ENCODE assay signal across 10 mouse cellular contexts in genomic region chr9:96980037-96980997, GRCm38 (mm10). TPM values are rescaled to one million over a fixed set of nuclear protein-coding genes. Genes with fewer than 3 reads are reported as not detected.
DNase-seq lines count a peak whose midpoint lies in the region; ATAC-seq and TF ChIP-seq lines count a peak whose summit lies in the region.
"Had no signal": no experiment of that assay in that cellular context is flagged by ENCODE, and none has a peak within 500 bp of the region (broad histone marks: within the 10 kb centered on the region; RNA-seq: fewer than 3 reads in every experiment).

No protein-coding gene starts in this region.

- no peaks in the 10 kb centered on the region for H3K27me3 ChIP-seq in intestine, embryonic 14.5 days (replicated peaks; ENCODE audit: control insufficient read depth, insufficient read depth, low read length)
- H3K27me3 ChIP-seq in intestine, postnatal 0 days (replicated peaks; ENCODE audit: control insufficient read depth, insufficient read depth, low read length) = no peaks in the 10 kb centered on the region
- no peaks in the 10 kb centered on the region for H3K27me3 ChIP-seq in forebrain, embryonic 13.5 days
- H3K27me3 ChIP-seq in limb, embryonic 10.5 days (ENCODE audit: low read depth, poor library complexity, severe bottlenecking) = no peaks in the 10 kb centered on the region

- 31% methylated on average over 10 of the region's 10 CpGs for WGBS in intestine, embryonic 14.5 days
- 56% methylated on average over 10 of the region's 10 CpGs for WGBS in intestine, postnatal 0 days
- WGBS in forebrain, embryonic 13.5 days = 23% methylated on average over 10 of the region's 10 CpGs
- 32% methylated on average over 10 of the region's 10 CpGs for WGBS in limb, embryonic 10.5 days

- no peak overlapping the region for H3K4me2 ChIP-seq in intestine, embryonic 14.5 days (ENCODE audit: low read length)
- no peak overlapping the region; the same call in 1 of the 2 replicates for H3K4me2 ChIP-seq in intestine, postnatal 0 days (replicated peaks; ENCODE audit: low read depth)
- H3K4me2 ChIP-seq in forebrain, embryonic 13.5 days = peak overlapping the region; percentile 34

- H3K9me3 ChIP-seq in intestine, embryonic 14.5 days (ENCODE audit: control insufficient read depth, low read length) = no peaks in the 10 kb centered on the region
- H3K9me3 ChIP-seq in intestine, postnatal 0 days (ENCODE audit: control insufficient read depth) = no peaks in the 10 kb centered on the region
- H3K9me3 ChIP-seq in forebrain, embryonic 13.5 days (replicated peaks) = no peaks in the 10 kb centered on the region
- no peaks in the 10 kb centered on the region for H3K9me3 ChIP-seq in limb, embryonic 10.5 days (replicated peaks)

- 0 out of 2 replicates have a peak overlapping the region, but pooled peaks have one; percentile 7 for H3K27ac ChIP-seq in intestine, embryonic 14.5 days (ENCODE audit: low read depth)
- no peak overlapping the region for H3K27ac ChIP-seq in intestine, postnatal 0 days (ENCODE audit: low read depth, low read length)
- H3K27ac ChIP-seq in forebrain, embryonic 13.5 days = peak overlapping the region; percentile 84
- H3K27ac ChIP-seq in limb, embryonic 10.5 days = peak overlapping the region; percentile 88

- peaks cover 59% of the 10 kb centered on the region for H3K4me1 ChIP-seq in intestine, embryonic 14.5 days (replicated peaks; ENCODE audit: control insufficient read depth, insufficient read depth, low read length)
- peaks cover 18% of the 10 kb centered on the region for H3K4me1 ChIP-seq in intestine, postnatal 0 days (replicated peaks; ENCODE audit: control insufficient read depth, insufficient read depth, low read length)
- H3K4me1 ChIP-seq in forebrain, embryonic 13.5 days = peaks cover 67% of the 10 kb centered on the region
- H3K4me1 ChIP-seq in limb, embryonic 10.5 days = peaks cover 84% of the 10 kb centered on the region

- no peaks in the 10 kb centered on the region for H3K36me3 ChIP-seq in intestine, embryonic 14.5 days (ENCODE audit: control insufficient read depth, insufficient read depth, low read length)
- H3K36me3 ChIP-seq in intestine, postnatal 0 days (ENCODE audit: control insufficient read depth, insufficient read depth) = no peaks in the 10 kb centered on the region
- no peaks in the 10 kb centered on the region for H3K36me3 ChIP-seq in forebrain, embryonic 13.5 days (ENCODE audit: poor library complexity, severe bottlenecking)
- H3K36me3 ChIP-seq in limb, embryonic 10.5 days = peaks cover under 1% of the 10 kb centered on the region; the same call in 1 of the 2 replicates

- no peak overlapping the region for H3K4me3 ChIP-seq in intestine, embryonic 14.5 days (ENCODE audit: low read depth, low read length)
- H3K4me3 ChIP-seq in intestine, postnatal 0 days (ENCODE audit: low read depth, low read length) = no peak overlapping the region
- no peak overlapping the region for H3K4me3 ChIP-seq in forebrain, embryonic 13.5 days
- H3K4me3 ChIP-seq in limb, embryonic 10.5 days = peak overlapping the region; percentile 23; the same call in 1 of the 2 replicates
- H3K4me3 ChIP-seq: myocyte had no signal

- no peak for TF ChIP-seq CTCF in intestine, postnatal 0 days (IDR thresholded peaks at IDR 0.05; ENCODE audit: low read depth)

- no peak overlapping the region for H3K9ac ChIP-seq in intestine, embryonic 14.5 days (ENCODE audit: low read length)
- H3K9ac ChIP-seq in intestine, postnatal 0 days (ENCODE audit: low read depth, low read length) = no peak overlapping the region
- peak overlapping the region; percentile 55 for H3K9ac ChIP-seq in forebrain, embryonic 13.5 days

- peak; percentile 57 for DNase-seq in intestine, embryonic 14.5 days (ENCODE audit: low spot score)
- peak; percentile 88 for DNase-seq in limb, embryonic 10.5 days (ENCODE audit: low spot score)
- DNase-seq in retina, embryonic 14.5 days (ENCODE audit: low spot score) = peak; percentile 78
- DNase-seq in cerebellum, adult 8-10 months = no peak
- DNase-seq in gastrocnemius, adult 8-10 months (ENCODE audit: low spot score in 2 of 2) = no peak
- DNase-seq in adrenal gland, postnatal 4 days (ENCODE audit: low spot score in 2 of 2) = no peak

- ATAC-seq in intestine, embryonic 14.5 days (replicated peaks; ENCODE audit: low FRiP score, low TSS enrichment, low read depth) = no peak
- ATAC-seq in intestine, postnatal 0 days = no peak
- peak; percentile 86 for ATAC-seq in forebrain, embryonic 13.5 days
- ATAC-seq: CD4-positive, CD25-positive, alpha-beta regulatory T cell, adult 4 months had no signal

RNA-seq across cellular contexts. Expression of gene Spsb4, which starts 38.3 kb away (rescaled TPM):
- polyA plus RNA-seq in intestine, embryonic 14.5 days (2014; fragmentation: Nextera tagmentation; extraction: Ambion mirVana) = 28.3 and 33.2 TPM in 2 replicates
- polyA plus RNA-seq in intestine, postnatal 0 days (2015; fragmentation: Nextera tagmentation; extraction: Ambion mirVana) = 23.4 and 25.0 TPM in 2 replicates
- 47.0 and 55.1 TPM in 2 replicates for polyA plus RNA-seq in forebrain, embryonic 13.5 days (2015; fragmentation: Nextera tagmentation; extraction: Ambion mirVana)
- polyA plus RNA-seq in limb, embryonic 10.5 days (2016; fragmentation: Nextera tagmentation; extraction: Ambion mirVana) = 70.3 and 80.6 TPM in 2 replicates
- total RNA-seq in gastrocnemius, adult 8-10 months (2022) = 1 to 10 TPM in 2 of 4 experiments, under 1 TPM in 2; 0.86 to 1.7 (median 1.1) TPM
- total RNA-seq in adrenal gland, postnatal 4 days (2021) = 10 to 100 TPM in 1 of 2 experiments, 1 to 10 TPM in 1; 4.5 to 10.1 TPM
- polyA plus RNA-seq: CD4-positive, CD25-positive, alpha-beta regulatory T cell, adult 4 months had no signal

Comparison
In these comparisons a context has a peak if more than half of its experiments do, and no peak if none do; other contexts are left out.
1. DNase-seq: peak in intestine, embryonic 14.5 days (single experiment), limb, embryonic 10.5 days (single experiment) and retina, embryonic 14.5 days (single experiment); none in cerebellum, adult 8-10 months (single experiment), gastrocnemius, adult 8-10 months (0 of 2) and adrenal gland, postnatal 4 days (0 of 2).